Mouse (Mus musculus): ENCODE data around the gene Hoxc8.

Gene Hoxc8

GRCm38 (mm10) chr15:102987124-102987833 is 3.1 kb upstream of the Hoxc8 start:
- peak; percentile 89 for DNase-seq (ENCODE audit: low read depth, low spot score)
- peaks cover 3% of the 10 kb centered on the region; the same call in 1 of the 2 replicates for H3K27me3 ChIP-seq (ENCODE audit: control insufficient read depth, insufficient read depth, low read length, poor library complexity, severe bottlenecking)
- no peaks in the 10 kb centered on the region for H3K36me3 ChIP-seq (ENCODE audit: control insufficient read depth, insufficient read depth, low read length, poor library complexity, severe bottlenecking)

- DNase-seq (ENCODE audit: low read depth, low spot score): no peak
- Histone ChIP-seq H3K27me3 (ENCODE audit: control insufficient read depth, insufficient read depth, low read length, poor library complexity, severe bottlenecking) (peaks cover 3% of the 10 kb centered on the region; the same call in 1 of the 2 replicates), H3K36me3 (ENCODE audit: control insufficient read depth, insufficient read depth, low read length, poor library complexity, severe bottlenecking) (no peaks in the 10 kb centered on the region)
These were observed 2.3 kb upstream of the Hoxc8 start for GRCm38 (mm10) chr15:102988078-102988477.

GRCm38 (mm10) chr15:102991782-102992181 is 1.4 kb downstream of the Hoxc8 start:
- Histone ChIP-seq H3K27me3 (ENCODE audit: control insufficient read depth, insufficient read depth, low read length, poor library complexity, severe bottlenecking) (peaks cover 6% of the 10 kb centered on the region), H3K36me3 (ENCODE audit: control insufficient read depth, insufficient read depth, low read length, poor library complexity, severe bottlenecking) (no peaks in the 10 kb centered on the region)
- no peak for DNase-seq (ENCODE audit: low read depth, low spot score)

GRCm38 (mm10) chr15:102992206-102992605 is 1.8 kb downstream of the Hoxc8 start:
- Histone ChIP-seq H3K36me3 (ENCODE audit: control insufficient read depth, insufficient read depth, low read length, poor library complexity, severe bottlenecking) (no peaks in the 10 kb centered on the region), H3K27me3 (ENCODE audit: control insufficient read depth, insufficient read depth, low read length, poor library complexity, severe bottlenecking) (peaks cover 6% of the 10 kb centered on the region)

GRCm38 (mm10) chr15:102992863-102993262 is 2.5 kb downstream of the Hoxc8 start:
- peaks cover 6% of the 10 kb centered on the region for H3K27me3 ChIP-seq (ENCODE audit: control insufficient read depth, insufficient read depth, low read length, poor library complexity, severe bottlenecking)
- no peak for DNase-seq (ENCODE audit: low read depth, low spot score)
- no peaks in the 10 kb centered on the region for H3K36me3 ChIP-seq (ENCODE audit: control insufficient read depth, insufficient read depth, low read length, poor library complexity, severe bottlenecking)

More at GRCm38 (mm10) chr15:102992206-102992605, 1.8 kb downstream of the Hoxc8 start:
- no peak for DNase-seq (ENCODE audit: low read depth, low spot score)

- peaks cover 3% of the 10 kb centered on the region for H3K27me3 ChIP-seq (ENCODE audit: control insufficient read depth, insufficient read depth, low read length, poor library complexity, severe bottlenecking)
- no peak for DNase-seq (ENCODE audit: low read depth, low spot score)
- H3K36me3 ChIP-seq (ENCODE audit: control insufficient read depth, insufficient read depth, low read length, poor library complexity, severe bottlenecking): no peaks in the 10 kb centered on the region
These were observed 6.1 kb downstream of the Hoxc8 start for GRCm38 (mm10) chr15:102996548-102996947.

GRCm38 (mm10) chr15:102997431-102997830 is 7.0 kb downstream of the Hoxc8 start:
- Histone ChIP-seq H3K36me3 (ENCODE audit: control insufficient read depth, insufficient read depth, low read length, poor library complexity, severe bottlenecking) (no peaks in the 10 kb centered on the region), H3K27me3 (ENCODE audit: control insufficient read depth, insufficient read depth, low read length, poor library complexity, severe bottlenecking) (peaks cover 3% of the 10 kb centered on the region)
- DNase-seq (ENCODE audit: low read depth, low spot score): no peak

- Histone ChIP-seq H3K36me3 (ENCODE audit: control insufficient read depth, insufficient read depth, low read length, poor library complexity, severe bottlenecking) (no peaks in the 10 kb centered on the region), H3K27me3 (ENCODE audit: control insufficient read depth, insufficient read depth, low read length, poor library complexity, severe bottlenecking) (peaks cover 3% of the 10 kb centered on the region)
- no peak for DNase-seq (ENCODE audit: low read depth, low spot score)
These were observed 7.5 kb downstream of the Hoxc8 start, which contains the start of gene Hoxc6 for GRCm38 (mm10) chr15:102997939-102998355. TSS of gene Hoxc6 (plus strand) at chr15:102998257.

GRCm38 (mm10) chr15:102998608-102999182 is 8.3 kb downstream of the Hoxc8 start:
- Histone ChIP-seq H3K36me3 (ENCODE audit: control insufficient read depth, insufficient read depth, low read length, poor library complexity, severe bottlenecking) (no peaks in the 10 kb centered on the region), H3K27me3 (ENCODE audit: control insufficient read depth, insufficient read depth, low read length, poor library complexity, severe bottlenecking) (peaks cover 3% of the 10 kb centered on the region)
- no peak for DNase-seq (ENCODE audit: low read depth, low spot score)

- DNase-seq (ENCODE audit: low read depth, low spot score): peak; percentile 55
- peaks cover 3% of the 10 kb centered on the region for H3K27me3 ChIP-seq (ENCODE audit: control insufficient read depth, insufficient read depth, low read length, poor library complexity, severe bottlenecking)
- no peaks in the 10 kb centered on the region for H3K36me3 ChIP-seq (ENCODE audit: control insufficient read depth, insufficient read depth, low read length, poor library complexity, severe bottlenecking)
These were observed 8.9 kb downstream of the Hoxc8 start for GRCm38 (mm10) chr15:102999183-102999831.

- no peaks in the 10 kb centered on the region for H3K36me3 ChIP-seq (ENCODE audit: control insufficient read depth, insufficient read depth, low read length, poor library complexity, severe bottlenecking)
- peaks cover 3% of the 10 kb centered on the region for H3K27me3 ChIP-seq (ENCODE audit: control insufficient read depth, insufficient read depth, low read length, poor library complexity, severe bottlenecking)
- no peak for DNase-seq (ENCODE audit: low read depth, low spot score)
These were observed 9.5 kb downstream of the Hoxc8 start for GRCm38 (mm10) chr15:102999955-103000354.

GRCm38 (mm10) chr15:103000501-103000901 is 10.1 kb downstream of the Hoxc8 start:
- H3K27me3 ChIP-seq (ENCODE audit: control insufficient read depth, insufficient read depth, low read length, poor library complexity, severe bottlenecking): peaks cover 3% of the 10 kb centered on the region
- DNase-seq (ENCODE audit: low read depth, low spot score): no peak
- H3K36me3 ChIP-seq (ENCODE audit: control insufficient read depth, insufficient read depth, low read length, poor library complexity, severe bottlenecking): no peaks in the 10 kb centered on the region

GRCm38 (mm10) chr15:103001370-103001769 is 11.0 kb downstream of the Hoxc8 start:
- no peaks in the 10 kb centered on the region for H3K36me3 ChIP-seq (ENCODE audit: control insufficient read depth, insufficient read depth, low read length, poor library complexity, severe bottlenecking)
- DNase-seq (ENCODE audit: low read depth, low spot score): no peak
- H3K27me3 ChIP-seq (ENCODE audit: control insufficient read depth, insufficient read depth, low read length, poor library complexity, severe bottlenecking): no peaks in the 10 kb centered on the region; the same call in 1 of the 2 replicates

GRCm38 (mm10) chr15:103002156-103002555 is 11.7 kb downstream of the Hoxc8 start:
- H3K27me3 ChIP-seq (ENCODE audit: control insufficient read depth, insufficient read depth, low read length, poor library complexity, severe bottlenecking): no peaks in the 10 kb centered on the region; the same call in 1 of the 2 replicates
- DNase-seq (ENCODE audit: low read depth, low spot score): no peak
- H3K36me3 ChIP-seq (ENCODE audit: control insufficient read depth, insufficient read depth, low read length, poor library complexity, severe bottlenecking): no peaks in the 10 kb centered on the region

- DNase-seq (ENCODE audit: low read depth, low spot score): no peak
- H3K27me3 ChIP-seq (ENCODE audit: control insufficient read depth, insufficient read depth, low read length, poor library complexity, severe bottlenecking): no peaks in the 10 kb centered on the region
- H3K36me3 ChIP-seq (ENCODE audit: control insufficient read depth, insufficient read depth, low read length, poor library complexity, severe bottlenecking): no peaks in the 10 kb centered on the region
These were observed 12.5 kb downstream of the Hoxc8 start for GRCm38 (mm10) chr15:103002821-103003448.
